Mouse (Mus musculus): Measurements from ENCODE around the gene Meis1. TPM values are rescaled to one million over a fixed set of nuclear protein-coding genes. Genes with fewer than 3 reads are reported as not detected.

Meis1 gene
- polyA plus RNA-seq, 1 experiment from 2014 or later, result 8.5 TPM

DNA sequence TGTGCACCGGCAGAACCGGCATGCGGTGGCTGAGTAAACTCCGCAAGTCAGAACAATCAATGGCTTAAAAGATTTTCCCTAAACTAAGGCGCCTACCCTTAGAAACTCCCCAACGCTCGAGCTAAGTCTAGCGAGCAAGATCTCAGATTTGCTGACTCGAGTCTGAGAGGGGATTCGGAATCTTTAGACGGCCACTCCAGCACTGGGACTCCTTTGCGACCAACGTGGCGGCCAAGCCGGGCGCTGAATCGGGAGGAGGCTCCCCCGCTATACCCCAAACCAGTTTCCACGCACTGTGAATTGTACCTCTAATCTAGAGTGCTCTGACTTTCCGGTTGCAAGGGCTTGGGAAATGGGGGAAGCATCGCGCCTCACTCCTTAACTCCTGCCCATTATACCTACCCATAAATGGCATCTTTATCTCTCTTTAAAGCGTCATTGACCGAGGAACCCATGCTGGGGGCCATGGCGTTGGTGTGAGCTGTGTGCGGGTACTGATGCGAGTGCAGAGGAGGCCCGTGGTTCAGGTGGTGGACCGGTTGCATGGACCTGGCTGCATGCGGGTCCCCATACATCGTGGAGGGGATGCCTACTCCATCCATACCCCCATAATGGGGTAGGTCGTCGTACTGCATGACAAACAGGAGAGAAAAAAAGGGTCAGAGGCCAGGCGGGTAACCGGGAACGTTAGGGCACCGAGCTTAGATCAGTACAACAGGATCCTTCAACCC, 2.9 kb downstream of the Meis1 start:
- WGBS (ENCODE audit: insufficient replicate concordance), result under 1% methylated on average over 37 of the region's 37 CpGs
- H3K4me2 ChIP-seq (ENCODE audit: low read depth, low read length), result peak overlapping the region; percentile 46
- H3K27ac ChIP-seq (ENCODE audit: low read length), result no peak overlapping the region
- H3K9me3 ChIP-seq (replicated peaks; ENCODE audit: control insufficient read depth, low read length), result no peaks in the 10 kb centered on the region
- peak overlapping the region; percentile 38 for H3K4me3 ChIP-seq (ENCODE audit: low read depth, low read length)
- no peaks in the 10 kb centered on the region for H3K36me3 ChIP-seq (ENCODE audit: control insufficient read depth, insufficient read depth)
- peaks cover 71% of the 10 kb centered on the region for H3K27me3 ChIP-seq (ENCODE audit: control insufficient read depth, insufficient read depth, low read depth, low read length)
- no peak for ATAC-seq (ENCODE audit: low read depth)
- H3K9ac ChIP-seq (ENCODE audit: low read depth, low read length), result no peak overlapping the region
- H3K4me1 ChIP-seq (ENCODE audit: control insufficient read depth, low read depth, low read length), result no peaks in the 10 kb centered on the region

DNA sequence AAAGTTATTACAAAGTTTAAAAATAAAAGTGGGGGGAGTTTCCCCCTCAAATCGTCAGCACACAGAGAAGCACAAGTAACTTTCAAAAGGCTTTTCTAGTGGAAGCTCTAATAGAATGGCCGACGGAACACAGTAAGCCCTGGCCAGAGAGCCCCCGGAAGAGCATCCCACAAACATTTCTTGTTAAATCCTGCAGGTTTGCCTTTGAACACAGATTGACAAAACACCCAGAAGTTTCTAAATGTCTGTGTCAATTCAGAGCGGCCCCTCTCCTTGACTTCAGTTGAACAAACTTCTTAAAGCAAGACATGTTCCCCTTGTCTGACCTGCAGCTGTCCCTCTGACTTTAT, 3.4 kb downstream of the Meis1 start:
- Histone ChIP-seq H3K9me3 (replicated peaks; ENCODE audit: control insufficient read depth, low read length) (no peaks in the 10 kb centered on the region), H3K4me1 (ENCODE audit: control insufficient read depth, low read depth, low read length) (no peaks in the 10 kb centered on the region), H3K27ac (ENCODE audit: low read length) (no peak overlapping the region), H3K4me3 (ENCODE audit: low read depth, low read length) (peak overlapping the region; percentile 38), H3K36me3 (ENCODE audit: control insufficient read depth, insufficient read depth) (no peaks in the 10 kb centered on the region), H3K4me2 (ENCODE audit: low read depth, low read length) (peak overlapping the region; percentile 46), H3K27me3 (ENCODE audit: control insufficient read depth, insufficient read depth, low read depth, low read length) (peaks cover 66% of the 10 kb centered on the region), H3K9ac (ENCODE audit: low read depth, low read length) (no peak overlapping the region)
- 1% methylated on average over 5 of the region's 5 CpGs for WGBS (ENCODE audit: insufficient replicate concordance)
- no peak for ATAC-seq (ENCODE audit: low read depth)

DNA sequence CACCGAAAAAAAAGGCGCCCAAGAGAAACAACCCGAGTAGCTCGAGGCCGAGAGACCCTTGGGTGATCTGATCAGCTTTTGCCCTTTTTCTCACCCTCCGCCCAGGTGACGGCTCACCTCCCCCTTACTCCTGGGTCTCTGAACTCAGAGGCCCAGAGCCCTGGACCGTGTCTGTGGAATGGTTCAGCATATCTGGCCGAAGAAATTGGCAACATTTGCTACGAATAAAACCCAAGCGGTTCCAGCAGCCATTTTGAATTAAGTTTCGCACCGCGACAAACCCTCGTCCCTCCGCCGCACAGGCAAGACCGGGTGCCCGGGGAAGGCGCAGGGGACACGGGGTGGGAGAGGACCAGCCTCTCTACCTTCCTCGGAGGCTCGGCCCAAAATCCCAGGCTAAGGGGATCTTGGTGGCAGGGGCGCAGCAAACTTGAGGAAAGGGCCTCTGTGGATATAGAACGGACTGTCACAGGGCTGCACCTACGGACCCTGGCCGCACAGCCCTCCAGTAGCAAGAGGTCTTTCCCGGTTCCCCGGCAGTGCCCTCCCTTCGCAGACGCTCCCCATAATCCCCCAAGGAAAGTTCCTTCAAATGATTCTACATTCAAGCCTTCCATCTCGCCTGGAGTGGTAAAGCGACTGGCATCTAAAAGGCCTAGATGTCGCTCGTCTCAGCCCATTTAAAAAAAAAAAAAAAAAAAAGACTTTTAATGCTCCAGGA, 4.2 kb downstream of the Meis1 start:
- Histone ChIP-seq H3K9me3 (replicated peaks; ENCODE audit: control insufficient read depth, low read length) (no peaks in the 10 kb centered on the region), H3K4me3 (ENCODE audit: low read depth, low read length) (peak overlapping the region; percentile 38), H3K27ac (ENCODE audit: low read length) (no peak overlapping the region), H3K4me2 (ENCODE audit: low read depth, low read length) (peak overlapping the region; percentile 46), H3K9ac (ENCODE audit: low read depth, low read length) (peak overlapping the region; percentile 34; the same call in 1 of the 2 replicates), H3K27me3 (ENCODE audit: control insufficient read depth, insufficient read depth, low read depth, low read length) (peaks cover 58% of the 10 kb centered on the region), H3K4me1 (ENCODE audit: control insufficient read depth, low read depth, low read length) (no peaks in the 10 kb centered on the region), H3K36me3 (ENCODE audit: control insufficient read depth, insufficient read depth) (no peaks in the 10 kb centered on the region)
- no peak for ATAC-seq (ENCODE audit: low read depth)
- 1% methylated on average over 35 of the region's 35 CpGs for WGBS (ENCODE audit: insufficient replicate concordance)

DNA sequence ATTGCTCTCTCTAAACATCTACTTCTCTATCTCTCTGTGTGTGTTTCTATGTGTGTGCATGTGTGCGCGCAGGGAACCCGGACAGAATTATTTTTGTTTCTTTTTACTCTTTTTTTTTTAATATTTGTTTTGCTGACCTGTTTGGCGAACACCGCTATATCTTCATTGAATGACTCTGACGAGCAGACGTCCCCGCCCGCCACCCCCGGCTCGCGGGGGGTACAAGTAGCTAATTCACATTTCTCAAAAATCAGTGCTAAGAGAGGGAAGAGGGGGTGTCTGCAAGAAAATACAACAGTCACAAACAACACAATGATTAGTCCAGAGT, 4.7 kb downstream of the Meis1 start:
- H3K4me1 ChIP-seq (ENCODE audit: control insufficient read depth, low read depth, low read length), result no peaks in the 10 kb centered on the region
- H3K36me3 ChIP-seq (ENCODE audit: control insufficient read depth, insufficient read depth), result no peaks in the 10 kb centered on the region
- H3K27me3 ChIP-seq (ENCODE audit: control insufficient read depth, insufficient read depth, low read depth, low read length), result peaks cover 53% of the 10 kb centered on the region
- H3K9me3 ChIP-seq (replicated peaks; ENCODE audit: control insufficient read depth, low read length), result no peaks in the 10 kb centered on the region
- no peak overlapping the region for H3K27ac ChIP-seq (ENCODE audit: low read length)
- 14% methylated on average over 12 of the region's 12 CpGs for WGBS (ENCODE audit: insufficient replicate concordance)
- peak overlapping the region; percentile 38 for H3K4me3 ChIP-seq (ENCODE audit: low read depth, low read length)
- peak overlapping the region; percentile 46 for H3K4me2 ChIP-seq (ENCODE audit: low read depth, low read length)
- no peak for ATAC-seq (ENCODE audit: low read depth)
- H3K9ac ChIP-seq (ENCODE audit: low read depth, low read length), result no peak overlapping the region

DNA sequence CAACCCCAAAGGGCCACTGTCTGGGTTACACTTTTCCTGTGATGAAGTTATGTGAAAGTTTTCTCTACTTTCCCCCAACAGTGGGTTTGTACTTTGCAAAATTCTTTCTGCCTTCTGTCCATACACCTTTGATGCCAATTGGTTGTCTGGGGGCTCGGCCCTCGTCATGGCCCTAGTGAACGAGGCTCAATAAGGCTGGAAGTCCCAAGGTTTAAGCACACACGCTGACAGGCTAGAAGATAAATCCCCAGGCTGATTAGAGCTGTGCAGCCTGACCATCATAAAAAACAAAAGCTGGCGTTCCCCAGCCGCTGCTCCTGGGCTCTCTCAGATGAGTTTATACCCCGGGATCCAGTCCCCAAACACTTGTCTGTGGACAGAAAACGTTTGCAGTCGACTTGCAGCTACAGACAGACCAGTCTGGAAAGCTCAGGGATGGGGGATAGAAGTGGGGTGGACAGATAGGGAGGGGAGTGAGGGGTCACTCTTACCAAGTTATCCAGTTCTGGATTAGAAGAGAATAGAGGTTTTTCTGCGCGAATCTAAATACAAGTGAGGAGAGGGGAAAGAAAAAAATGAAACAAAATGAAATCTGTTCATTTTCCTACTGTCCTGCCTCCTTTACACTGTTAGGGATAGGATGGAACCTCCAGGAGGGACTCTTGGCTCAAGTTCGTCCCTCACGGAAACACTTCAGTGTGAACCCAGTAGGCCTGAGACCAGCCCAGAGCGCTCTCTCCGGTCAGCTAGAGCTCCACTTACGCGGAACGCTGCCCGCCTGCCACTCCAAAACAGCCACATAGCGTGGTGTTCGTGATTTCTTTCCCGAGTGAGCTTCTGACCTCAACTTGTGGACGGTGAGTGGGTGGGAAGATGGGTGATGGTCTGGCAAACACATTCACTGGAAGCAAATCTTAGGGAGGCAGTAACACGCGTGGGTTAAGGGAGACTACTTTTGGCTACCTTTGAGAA, 5.4 kb downstream of the Meis1 start:
- no peak overlapping the region for H3K4me3 ChIP-seq (ENCODE audit: low read depth, low read length)
- H3K4me2 ChIP-seq (ENCODE audit: low read depth, low read length), result peak overlapping the region; percentile 46; the same call in 1 of the 2 replicates
- no peak overlapping the region for H3K9ac ChIP-seq (ENCODE audit: low read depth, low read length)
- no peak for ATAC-seq (ENCODE audit: low read depth)
- no peaks in the 10 kb centered on the region for H3K36me3 ChIP-seq (ENCODE audit: control insufficient read depth, insufficient read depth)
- no peaks in the 10 kb centered on the region for H3K9me3 ChIP-seq (replicated peaks; ENCODE audit: control insufficient read depth, low read length)
- H3K27ac ChIP-seq (ENCODE audit: low read length), result no peak overlapping the region
- peaks cover 48% of the 10 kb centered on the region for H3K27me3 ChIP-seq (ENCODE audit: control insufficient read depth, insufficient read depth, low read depth, low read length)
- WGBS (ENCODE audit: insufficient replicate concordance), result 25% methylated on average over 25 of the region's 25 CpGs
- H3K4me1 ChIP-seq (ENCODE audit: control insufficient read depth, low read depth, low read length), result no peaks in the 10 kb centered on the region

DNA sequence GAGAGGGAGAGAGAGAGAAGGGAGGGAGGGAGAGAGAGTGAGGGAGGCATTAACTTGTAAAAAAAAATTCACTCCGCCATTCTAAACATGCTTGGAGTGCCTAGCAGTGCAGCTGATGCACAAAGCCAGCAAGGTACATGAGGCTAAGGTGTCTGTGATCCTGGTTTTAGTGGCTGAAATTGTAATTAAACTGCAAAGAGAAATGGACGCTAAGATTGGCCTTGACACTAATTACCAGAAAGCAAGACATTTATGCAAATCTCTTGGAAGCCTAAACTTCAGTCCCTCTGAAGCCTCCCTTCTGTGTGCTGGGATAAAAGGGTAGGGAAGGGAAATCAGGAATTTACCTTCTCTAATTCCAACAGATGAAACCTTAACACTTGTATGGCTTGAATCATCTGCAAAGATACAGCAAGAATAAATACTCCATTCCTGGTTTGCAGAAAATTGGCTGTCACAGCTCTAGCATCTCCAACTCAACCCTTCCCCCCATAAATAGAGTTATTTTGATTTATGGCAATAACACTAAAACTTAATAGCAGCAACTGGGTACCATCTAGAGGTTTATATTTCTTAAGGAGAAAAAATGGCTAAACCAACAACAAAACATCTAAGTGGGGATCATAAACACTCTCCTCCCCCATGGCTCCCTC, 6.2 kb downstream of the Meis1 start:
- H3K36me3 ChIP-seq (ENCODE audit: control insufficient read depth, insufficient read depth), result no peaks in the 10 kb centered on the region
- H3K27ac ChIP-seq (ENCODE audit: low read length), result no peak overlapping the region
- peaks cover 42% of the 10 kb centered on the region for H3K27me3 ChIP-seq (ENCODE audit: control insufficient read depth, insufficient read depth, low read depth, low read length)
- 53% methylated on average over 2 of the region's 2 CpGs for WGBS (ENCODE audit: insufficient replicate concordance)
- no peak overlapping the region for H3K4me2 ChIP-seq (ENCODE audit: low read depth, low read length)
- no peaks in the 10 kb centered on the region for H3K9me3 ChIP-seq (replicated peaks; ENCODE audit: control insufficient read depth, low read length)
- no peaks in the 10 kb centered on the region for H3K4me1 ChIP-seq (ENCODE audit: control insufficient read depth, low read depth, low read length)
- no peak overlapping the region for H3K9ac ChIP-seq (ENCODE audit: low read depth, low read length)
- H3K4me3 ChIP-seq (ENCODE audit: low read depth, low read length), result no peak overlapping the region
- no peak for ATAC-seq (ENCODE audit: low read depth)

DNA sequence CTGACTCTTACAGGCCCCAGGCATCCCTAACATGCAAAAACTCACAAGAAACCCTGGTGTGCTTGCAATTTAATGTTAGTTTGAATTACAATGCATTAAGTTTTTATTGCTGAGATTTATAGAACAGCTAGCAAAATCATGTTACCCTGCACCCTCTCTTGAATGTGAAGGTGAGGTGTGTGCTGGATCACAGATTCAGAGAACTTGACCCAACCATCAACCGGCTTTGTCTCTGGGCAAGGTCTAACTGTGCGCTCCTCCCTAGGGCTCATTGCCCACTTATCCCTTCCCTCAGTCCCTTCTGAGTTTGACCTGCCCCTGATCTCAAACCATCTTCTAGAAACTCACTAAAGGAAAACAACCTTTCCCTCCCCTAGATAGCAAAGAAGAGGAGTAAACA, 6.8 kb downstream of the Meis1 start:
- WGBS (ENCODE audit: insufficient replicate concordance), result 59% methylated on average over 2 of the region's 2 CpGs
- Histone ChIP-seq H3K9me3 (replicated peaks; ENCODE audit: control insufficient read depth, low read length) (no peaks in the 10 kb centered on the region), H3K9ac (ENCODE audit: low read depth, low read length) (no peak overlapping the region), H3K27me3 (ENCODE audit: control insufficient read depth, insufficient read depth, low read depth, low read length) (peaks cover 39% of the 10 kb centered on the region), H3K4me2 (ENCODE audit: low read depth, low read length) (no peak overlapping the region), H3K27ac (ENCODE audit: low read length) (no peak overlapping the region), H3K36me3 (ENCODE audit: control insufficient read depth, insufficient read depth) (no peaks in the 10 kb centered on the region), H3K4me1 (ENCODE audit: control insufficient read depth, low read depth, low read length) (no peaks in the 10 kb centered on the region), H3K4me3 (ENCODE audit: low read depth, low read length) (no peak overlapping the region)
- no peak for ATAC-seq (ENCODE audit: low read depth)

DNA sequence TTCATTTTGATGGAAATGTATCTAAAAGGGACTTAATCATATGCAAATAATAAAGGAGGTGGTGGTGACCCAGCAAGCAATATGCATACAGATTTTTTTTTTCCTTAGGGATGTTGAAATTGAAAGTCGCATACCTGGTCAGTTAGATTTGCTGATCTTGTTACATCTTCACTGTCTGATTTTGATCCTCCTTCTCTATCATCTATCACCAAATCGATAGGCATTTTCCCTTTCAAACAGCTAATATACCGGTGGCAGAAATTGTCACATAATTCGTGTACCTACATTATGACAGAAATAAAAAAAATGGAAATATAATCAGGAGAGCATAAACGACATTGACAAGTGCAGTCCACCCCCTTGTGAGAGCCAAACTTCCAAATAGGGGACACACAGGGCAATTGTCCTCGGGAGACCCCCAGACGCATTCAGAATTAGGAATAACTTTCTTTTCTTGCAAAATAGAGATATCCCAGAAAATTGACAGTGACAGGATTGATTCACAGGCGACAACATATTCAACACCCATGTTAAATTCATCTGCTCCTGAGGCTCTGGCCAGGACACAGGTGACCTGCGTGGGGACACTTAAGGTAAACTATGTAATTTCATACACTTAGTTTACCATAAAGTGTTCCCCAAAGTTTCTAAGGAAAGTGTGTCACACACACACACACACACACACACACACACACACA, 7.5 kb downstream of the Meis1 start:
- H3K4me2 ChIP-seq (ENCODE audit: low read depth, low read length), result no peak overlapping the region
- 51% methylated on average over 9 of the region's 9 CpGs for WGBS (ENCODE audit: insufficient replicate concordance)
- no peak for ATAC-seq (ENCODE audit: low read depth)
- H3K27ac ChIP-seq (ENCODE audit: low read length), result no peak overlapping the region
- no peaks in the 10 kb centered on the region for H3K36me3 ChIP-seq (ENCODE audit: control insufficient read depth, insufficient read depth)
- H3K9me3 ChIP-seq (replicated peaks; ENCODE audit: control insufficient read depth, low read length), result no peaks in the 10 kb centered on the region
- no peaks in the 10 kb centered on the region for H3K4me1 ChIP-seq (ENCODE audit: control insufficient read depth, low read depth, low read length)
- H3K9ac ChIP-seq (ENCODE audit: low read depth, low read length), result no peak overlapping the region
- no peak overlapping the region for H3K4me3 ChIP-seq (ENCODE audit: low read depth, low read length)
- H3K27me3 ChIP-seq (ENCODE audit: control insufficient read depth, insufficient read depth, low read depth, low read length), result peaks cover 31% of the 10 kb centered on the region

Measured in liver, embryonic 16.5 days (tissue).